Mouse (Mus musculus): ENCODE data around the gene Synj2.

GRCm38 (mm10) chr17:5897326-5898200 is 43.5 kb upstream of the Synj2 start:
- TF ChIP-seq CTCF (IDR thresholded peaks at IDR 0.05; ENCODE audit: low read depth, low read length) (no peak), TAL1 (conservative IDR thresholded peaks at IDR 0.05; ENCODE audit: low read depth, low read length) (no peak), POLR2AphosphoS5 (IDR thresholded peaks at IDR 0.05; ENCODE audit: insufficient replicate concordance, low read depth, low read length) (no peak)
